Mouse (Mus musculus) testis, postnatal 10 days (tissue): ENCODE measurements around the gene Cd180.
A peak's percentile ranks its signal among the peaks of the same experiment; 100 is the strongest.

Experiments
- DNase-seq: peaks from one replicate; pipeline ENCODE4 v3.0.0; 2021; ENCODE audit warnings: low spot score

Cd180 gene

GRCm38 (mm10) chr13:102744481-102745269, 51.3 kb downstream of the Cd180 start:
- peak; percentile 63 for DNase-seq

DNA sequence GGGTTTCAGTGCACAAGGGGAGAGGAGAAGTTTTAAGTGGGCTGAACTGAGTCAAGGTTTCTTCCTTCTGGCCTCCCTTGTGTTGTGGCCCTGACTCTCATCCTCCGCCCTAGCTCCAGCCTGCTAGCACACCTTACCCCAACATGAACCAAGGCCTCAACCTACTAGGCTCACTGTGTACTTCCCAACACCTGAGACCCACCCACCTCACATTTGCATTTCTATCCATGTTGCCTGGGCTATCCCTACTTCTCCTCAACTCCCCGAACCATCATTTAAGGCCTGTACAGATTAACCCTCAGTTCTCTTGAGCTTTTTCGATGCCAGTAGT, 51.9 kb downstream of the Cd180 start:
- no peak for DNase-seq

DNA sequence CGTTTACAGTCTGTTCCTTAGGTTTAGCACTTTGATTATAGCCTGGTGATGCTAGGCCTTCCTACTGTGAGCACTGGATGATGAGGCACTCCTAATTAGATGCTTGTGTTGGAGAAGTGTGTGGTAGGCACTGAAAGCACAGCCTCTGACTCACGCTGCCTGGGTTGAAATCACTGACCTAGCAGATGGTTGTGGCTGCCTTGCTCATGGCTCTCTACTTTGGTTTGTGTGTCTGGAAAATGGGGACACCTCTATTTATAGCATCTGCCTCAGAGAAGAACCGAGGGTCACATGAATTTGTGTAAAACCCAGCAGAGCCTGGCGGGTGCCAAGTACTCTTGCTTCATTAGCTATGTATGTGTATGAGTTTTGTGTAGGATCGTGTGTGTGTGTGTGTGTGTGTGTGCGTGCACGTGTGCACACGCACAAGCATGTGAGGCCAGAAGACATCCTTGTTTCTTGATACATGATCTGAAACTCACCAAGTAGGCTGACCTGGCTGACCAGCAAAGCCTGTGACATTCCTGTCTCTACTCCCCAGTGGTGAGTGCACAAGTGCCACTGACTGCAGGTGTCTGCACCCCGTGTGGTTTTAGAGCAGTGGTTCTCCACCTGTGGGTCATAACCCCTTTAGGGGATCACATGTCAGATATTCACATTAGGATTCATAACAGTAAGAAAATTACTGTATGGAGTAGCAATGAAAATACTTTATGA, 52.4 kb downstream of the Cd180 start:
- no peak for DNase-seq

- no peak for DNase-seq
Measured at GRCm38 (mm10) chr13:102746803-102747561, 53.6 kb downstream of the Cd180 start.

- no peak for DNase-seq
Measured at GRCm38 (mm10) chr13:102749194-102749593, 55.8 kb downstream of the Cd180 start.

- DNase-seq: no peak
Measured at GRCm38 (mm10) chr13:102749891-102750290, 56.5 kb downstream of the Cd180 start.

GRCm38 (mm10) chr13:102753714-102754556, 60.6 kb downstream of the Cd180 start:
- no peak for DNase-seq

DNA sequence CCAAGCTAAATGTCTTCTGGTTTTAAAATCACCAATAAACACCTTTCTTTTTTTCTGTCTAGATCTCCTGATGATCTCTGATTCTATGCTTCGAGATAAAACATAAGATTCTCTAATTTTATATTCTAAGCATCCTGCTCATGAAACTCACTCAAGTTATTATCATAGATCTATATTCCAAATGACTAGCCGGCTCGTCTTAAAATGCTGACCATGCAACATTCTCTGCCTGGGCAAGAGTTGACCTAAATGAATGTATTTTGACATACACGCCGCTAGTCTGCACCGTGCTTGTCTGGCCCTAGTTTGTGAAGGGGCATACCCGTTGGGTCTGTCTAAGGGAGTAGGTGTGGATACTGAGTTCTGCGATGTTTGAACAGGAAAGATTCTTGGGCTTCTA, 61.8 kb downstream of the Cd180 start:
- no peak for DNase-seq

DNA sequence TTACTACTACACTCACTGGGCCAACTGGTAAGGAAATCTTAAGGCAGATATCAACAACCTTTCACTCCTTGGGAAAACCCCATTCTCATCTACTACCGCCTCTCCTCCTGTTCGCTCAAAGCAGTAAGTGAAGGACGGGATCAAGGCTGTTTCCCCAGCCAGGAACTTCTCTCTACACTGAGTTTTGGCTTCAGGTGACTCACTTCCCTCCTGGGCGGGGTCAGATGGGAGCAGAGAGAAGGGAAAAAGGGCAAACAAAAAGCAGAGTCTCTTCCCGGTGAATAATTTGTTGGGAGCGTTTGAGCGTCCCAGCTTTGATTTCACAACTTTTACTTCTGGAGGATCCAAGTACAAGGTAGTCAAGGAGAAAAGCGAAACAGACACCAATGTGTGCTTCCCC, 62.7 kb downstream of the Cd180 start:
- DNase-seq: no peak

GRCm38 (mm10) chr13:102758021-102758420, 64.7 kb downstream of the Cd180 start:
- no peak for DNase-seq

DNA sequence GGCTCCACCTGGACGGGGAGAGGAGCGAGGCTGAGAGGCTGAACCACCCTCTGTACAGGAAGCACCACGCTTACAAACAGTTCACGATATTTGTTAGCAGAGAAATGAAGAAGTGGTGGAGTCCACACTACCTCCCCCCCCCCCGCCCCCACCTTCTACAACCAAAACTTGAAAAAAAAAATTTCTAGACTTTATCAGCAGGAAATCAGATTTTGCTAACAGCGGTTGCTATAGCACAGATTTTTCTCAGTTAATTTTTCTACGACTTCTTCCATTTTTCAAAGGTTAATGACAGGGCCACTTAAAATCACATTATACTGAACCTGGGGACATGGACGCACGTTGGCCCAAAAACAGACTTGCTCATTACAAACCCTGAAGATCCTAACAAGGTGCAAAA, 68.1 kb downstream of the Cd180 start:
- DNase-seq: no peak

- no peak for DNase-seq
Measured at GRCm38 (mm10) chr13:102762203-102762602, 68.8 kb downstream of the Cd180 start.

DNA sequence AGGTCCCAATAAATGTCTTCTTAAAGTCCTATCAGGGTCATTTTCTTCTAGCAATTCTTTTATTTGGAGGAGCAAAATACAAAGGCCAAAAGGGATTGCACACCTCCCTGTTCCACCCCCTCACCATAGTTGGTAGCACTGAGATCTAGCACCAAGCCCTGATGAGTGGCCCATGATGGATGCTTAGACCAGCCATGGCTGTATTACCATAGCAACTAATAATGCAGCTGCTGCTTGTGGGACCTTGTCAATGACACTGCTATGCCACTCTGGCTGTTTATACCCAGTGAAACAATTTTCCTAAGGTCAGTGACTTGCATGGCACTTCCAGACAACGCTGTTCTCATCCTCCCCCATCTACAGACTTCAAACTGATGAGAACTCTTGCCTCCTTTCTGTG, 70.9 kb downstream of the Cd180 start:
- DNase-seq: no peak

GRCm38 (mm10) chr13:102765216-102765615, 71.9 kb downstream of the Cd180 start:
- no peak for DNase-seq

DNA sequence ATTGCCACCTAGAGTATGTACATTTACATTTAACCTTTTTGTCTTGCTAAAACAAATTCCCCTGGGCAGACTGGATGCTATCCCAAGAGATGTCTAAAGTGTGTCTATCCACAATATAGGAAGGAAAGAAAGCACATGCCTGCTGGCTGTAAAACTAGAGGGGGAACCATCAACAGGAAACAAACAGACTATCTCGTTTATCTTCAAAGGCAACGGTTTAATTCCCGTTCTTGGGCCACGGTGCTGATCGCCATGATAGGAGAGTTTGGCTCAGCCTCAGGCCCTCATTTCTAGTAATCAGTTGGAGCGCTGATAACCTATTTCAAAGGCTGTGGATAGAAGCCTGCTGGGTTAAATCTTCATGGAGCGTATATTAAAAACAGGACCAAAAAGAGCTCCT, 73.8 kb downstream of the Cd180 start:
- no peak for DNase-seq

- DNase-seq: no peak
Measured at GRCm38 (mm10) chr13:102768512-102768911, 75.2 kb downstream of the Cd180 start.

DNA sequence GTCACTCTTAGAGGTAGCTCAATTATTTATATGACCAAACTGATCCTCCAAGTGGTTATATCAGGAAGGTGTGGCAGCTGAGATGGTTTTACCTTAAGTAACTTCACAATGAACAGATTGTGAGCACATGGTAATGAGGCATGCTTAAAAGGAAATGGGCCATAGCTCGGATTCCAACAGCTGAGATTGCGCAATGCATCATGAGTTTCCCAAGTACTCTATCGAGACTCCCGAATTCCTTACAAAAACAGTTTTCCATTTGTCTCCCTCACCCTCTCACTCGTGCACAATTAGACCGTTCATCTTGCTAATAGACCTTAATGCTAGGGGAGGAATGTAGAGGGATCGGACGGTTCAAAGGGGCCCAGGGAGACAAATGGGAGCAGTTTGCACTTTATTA, 76.8 kb downstream of the Cd180 start:
- DNase-seq: no peak

DNA sequence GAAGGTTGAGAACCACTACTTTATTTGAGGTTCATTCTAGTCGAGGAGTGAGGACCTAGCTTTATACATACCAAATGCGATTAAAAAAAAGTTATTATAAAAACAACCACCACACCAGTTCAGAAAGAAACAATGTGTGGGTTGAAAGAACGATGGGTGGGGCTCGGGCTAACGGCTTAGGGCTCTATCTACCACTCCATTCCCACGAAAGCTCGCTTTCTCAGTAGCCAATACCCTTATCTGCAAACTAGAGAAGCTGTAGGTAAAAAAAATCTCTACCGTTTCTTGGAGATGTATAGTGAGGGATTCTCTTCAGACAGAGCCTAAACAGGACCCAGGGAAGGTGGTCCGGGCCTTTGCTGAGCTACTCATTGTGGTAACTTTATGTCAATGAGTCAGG, 79.8 kb downstream of the Cd180 start:
- no peak for DNase-seq

DNA sequence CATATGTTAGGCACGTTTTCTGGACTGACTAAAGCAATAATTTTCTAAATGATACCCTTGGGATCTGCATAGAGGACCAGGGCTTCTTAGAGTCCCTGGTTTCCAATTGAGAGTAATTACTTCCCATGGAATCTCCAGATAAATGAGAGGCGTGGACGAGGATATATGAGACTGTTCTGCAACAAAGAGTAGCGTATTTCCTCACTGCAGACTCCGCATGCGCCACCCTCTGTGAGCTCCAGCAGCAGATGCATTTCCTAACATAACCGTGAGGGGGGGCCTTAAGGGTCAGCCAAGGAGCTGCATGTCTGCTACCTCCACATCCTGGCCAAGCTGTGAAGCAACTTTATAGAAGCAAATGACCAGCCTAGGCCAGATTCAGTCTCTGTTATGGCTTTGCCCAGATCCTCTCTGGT, 81.4 kb downstream of the Cd180 start:
- no peak for DNase-seq

DNA sequence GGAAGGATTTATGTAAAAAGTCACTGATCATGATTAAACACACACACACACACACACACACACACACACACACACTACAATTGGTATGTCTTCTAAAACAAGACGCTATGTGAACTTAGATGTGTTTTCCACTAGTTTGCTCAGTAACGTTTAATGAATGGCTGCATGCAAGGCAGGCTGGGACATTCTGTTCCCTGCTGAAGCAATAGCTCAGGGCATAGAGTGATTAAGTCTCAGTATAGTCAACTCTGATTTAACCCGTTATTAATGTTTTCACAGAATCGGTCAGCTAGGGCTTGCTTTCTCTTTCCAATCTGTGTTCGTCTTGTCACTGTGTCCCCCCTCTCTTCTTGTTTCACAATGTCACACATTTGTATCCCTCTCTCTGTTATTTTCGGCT, 82.1 kb downstream of the Cd180 start:
- DNase-seq: no peak

- no peak for DNase-seq
Measured at GRCm38 (mm10) chr13:102778859-102779258, 85.5 kb downstream of the Cd180 start.

DNA sequence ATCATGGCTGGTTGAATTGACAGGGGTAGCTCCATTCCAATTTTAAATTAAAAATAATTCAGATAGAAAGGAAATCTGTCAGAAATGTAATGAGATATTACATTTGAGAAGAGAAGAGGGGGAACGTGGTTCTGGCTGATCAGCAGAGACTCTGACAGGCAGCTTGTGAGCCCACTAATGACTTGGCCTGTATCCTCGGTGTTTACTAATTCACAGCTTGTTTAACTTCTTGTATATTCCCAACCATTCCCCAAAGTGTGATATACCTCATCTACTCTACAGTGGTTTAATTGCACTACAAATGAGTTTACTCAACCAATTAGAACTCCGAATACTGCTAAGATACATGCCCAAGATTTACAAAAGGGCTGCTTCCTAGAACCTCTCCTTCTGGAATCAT, 85.9 kb downstream of the Cd180 start:
- DNase-seq: no peak
